Mouse (Mus musculus): ENCODE measurements at regions not wholly inside any gene's neighbourhood (a gene's known extent, or its start where the extent isn't known, plus 50 kb on each side); places are given as distances from the start of the nearest gene placed in this dataset.

- no peak for TF ChIP-seq CTCF (IDR thresholded peaks at IDR 0.05; ENCODE audit: borderline replicate concordance, insufficient read depth, low read length)
- TF ChIP-seq POLR2A (IDR thresholded peaks at IDR 0.05; ENCODE audit: low read depth, low read length) = no peak
Measured at GRCm38 (mm10) chr5:43089475-43089874, 143.5 kb upstream of the Cpeb2 start.

All from embryonic fibroblast, embryonic 13.5 days (primary cell).